Mouse (Mus musculus) cerebral cortex, adult 2 months (tissue): ENCODE results near the gene Agt.

ENCODE experiments used
- WGBS: fragments of 180-500 bp; shearing (Covaris S2); methylation state at CpG from one replicate; pipeline ENCODE4 v1.1.7; 2018; 5-methylcytosine and 5-hydroxymethylcytosine counted together

Agt gene

DNA sequence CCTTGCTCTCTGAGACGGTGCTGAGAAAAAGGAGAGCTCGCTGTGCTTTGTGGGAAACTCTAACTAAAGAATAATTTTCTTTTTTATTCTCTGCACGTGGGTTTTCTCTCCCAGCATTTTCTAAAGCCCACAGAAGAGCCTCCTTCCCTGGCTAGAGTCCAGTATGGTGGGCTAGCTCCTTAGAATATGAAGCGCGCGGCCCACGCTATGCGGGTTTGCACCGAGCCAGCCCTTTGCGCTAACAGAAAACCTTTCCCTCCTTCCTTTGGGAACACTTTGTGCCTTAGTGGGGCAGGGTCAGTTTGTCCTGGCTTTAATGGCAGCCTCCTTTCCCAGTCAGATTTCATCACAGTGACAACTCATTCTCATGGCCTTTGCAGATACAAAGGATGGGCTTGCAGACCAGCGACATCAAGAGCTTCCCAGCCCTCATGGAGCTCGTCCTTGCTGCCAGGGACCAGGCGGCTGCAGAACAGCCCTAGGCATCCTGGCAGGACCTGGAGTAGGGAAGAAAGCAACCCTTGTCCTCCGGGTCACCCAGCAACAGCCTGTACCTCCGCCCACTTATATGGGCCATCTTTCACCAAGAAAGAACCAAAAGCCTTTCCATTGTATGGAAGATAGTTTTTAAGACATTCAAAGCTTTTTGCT lies 18.4 kb downstream of the Agt start:
- WGBS = 51% methylated on average over 15 of the region's 15 CpGs

DNA sequence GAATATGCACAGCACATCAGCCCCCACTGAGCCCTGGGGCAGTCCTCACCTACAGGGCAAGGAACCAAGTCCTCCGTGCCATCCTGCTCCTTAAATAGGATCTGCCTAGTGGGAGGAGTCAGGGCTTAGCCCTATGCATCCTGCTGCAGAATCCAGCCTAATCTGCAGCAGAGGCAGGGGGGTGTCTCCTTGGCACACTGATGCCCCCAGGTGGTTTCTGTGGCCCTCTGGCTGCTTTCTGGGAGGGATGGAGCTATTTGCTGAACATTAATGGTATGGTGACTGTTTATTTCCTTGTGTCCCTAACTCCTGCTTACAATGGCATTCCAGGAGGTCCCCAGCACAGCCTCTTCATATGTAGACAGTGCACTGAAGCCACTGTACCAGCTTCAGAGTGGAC lies 21.3 kb downstream of the Agt start:
- 33% methylated on average over 1 of the region's 1 CpGs for WGBS

GRCm38 (mm10) chr8:124547269-124547668 lies 22.2 kb downstream of the Agt start:
- WGBS = 46% methylated on average over 11 of the region's 11 CpGs

DNA sequence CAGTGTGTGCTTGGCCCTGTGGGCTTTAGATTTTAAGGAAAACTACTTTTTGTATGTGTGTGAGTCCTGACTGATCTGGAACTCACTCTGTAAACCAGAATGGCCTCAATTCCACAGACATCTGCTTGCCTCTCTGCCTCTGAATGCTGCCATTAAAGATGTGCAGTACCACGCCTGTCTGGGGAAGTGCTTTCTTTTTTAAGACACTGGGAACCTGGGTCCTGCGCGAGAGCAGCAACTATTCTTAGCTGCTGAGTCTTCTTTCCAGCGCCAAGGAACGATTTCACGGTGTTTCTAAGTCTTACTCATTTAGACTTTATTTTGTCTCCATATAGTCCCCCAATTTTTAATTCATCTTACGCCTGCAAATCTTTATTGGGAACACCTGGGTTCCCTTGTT lies 22.7 kb downstream of the Agt start:
- WGBS = 42% methylated on average over 7 of the region's 7 CpGs

- 74% methylated on average over 6 of the region's 6 CpGs for WGBS
Measured at GRCm38 (mm10) chr8:124546371-124546770, 23.1 kb downstream of the Agt start.

DNA sequence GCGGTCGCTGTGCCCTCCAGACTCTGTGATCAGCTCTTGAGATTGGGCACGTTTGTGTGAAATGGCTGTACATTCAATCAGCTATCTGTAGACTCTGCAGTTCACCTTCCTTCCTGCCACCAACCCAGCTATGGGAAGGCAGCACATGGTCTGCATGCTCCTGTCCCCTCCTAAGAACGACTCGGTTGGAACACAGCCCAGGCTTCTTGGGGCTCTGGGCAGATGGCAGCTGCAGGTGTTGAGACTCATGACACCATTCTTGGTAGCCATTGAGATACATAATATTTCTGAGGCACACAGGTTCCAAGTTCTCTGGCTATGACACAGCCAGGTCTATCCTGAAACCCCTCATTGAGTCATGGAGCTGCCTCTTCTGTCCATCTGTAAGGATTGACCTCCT lies 26.2 kb downstream of the Agt start:
- 81% methylated on average over 5 of the region's 5 CpGs for WGBS

- WGBS = 64% methylated on average over 4 of the region's 4 CpGs
Measured at GRCm38 (mm10) chr8:124542001-124542400, 27.5 kb downstream of the Agt start.

DNA sequence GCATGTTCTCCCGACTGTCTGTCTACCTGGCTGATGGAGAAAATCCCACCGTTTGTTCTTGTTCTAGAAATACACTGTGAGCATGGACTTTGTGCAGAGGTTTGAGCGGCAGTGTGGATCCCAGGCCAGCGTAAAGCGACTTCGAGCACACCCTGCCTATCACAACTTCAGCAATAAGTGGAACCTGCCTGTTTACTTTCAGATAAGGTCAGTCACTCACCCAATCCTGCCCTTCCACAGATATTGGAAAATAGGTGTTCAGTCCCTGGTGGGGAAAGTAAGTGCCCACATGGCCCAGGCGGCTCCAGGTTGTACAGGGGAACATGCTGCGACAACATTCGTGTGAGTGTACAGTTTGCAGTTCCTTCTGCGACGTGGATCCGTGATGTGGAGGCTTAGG lies 28.6 kb downstream of the Agt start:
- WGBS = 92% methylated on average over 12 of the region's 12 CpGs

DNA sequence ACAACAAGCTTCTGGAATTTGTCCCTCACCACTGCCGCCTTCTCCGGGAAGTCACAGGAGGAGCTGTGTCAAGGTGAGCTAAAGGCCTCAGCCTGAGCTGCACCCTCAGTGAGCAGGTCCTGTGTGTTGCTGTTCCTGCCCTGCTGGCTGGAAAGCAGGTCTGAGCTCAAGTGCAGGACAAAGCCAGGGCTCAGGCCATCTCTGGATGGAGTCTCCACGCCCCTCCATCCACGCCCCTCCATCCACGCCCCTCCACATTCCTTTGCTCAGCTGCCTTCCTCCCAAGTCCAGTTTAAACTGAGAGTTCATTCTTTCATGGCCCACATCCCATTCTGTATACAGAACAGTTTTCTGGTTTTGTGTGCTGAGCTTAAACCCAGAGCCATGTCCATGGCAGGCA lies 34.1 kb downstream of the Agt start:
- WGBS = 95% methylated on average over 5 of the region's 5 CpGs

GRCm38 (mm10) chr8:124532626-124533025 lies 36.9 kb downstream of the Agt start:
- WGBS = 57% methylated on average over 3 of the region's 3 CpGs

GRCm38 (mm10) chr8:124530996-124531395 lies 38.5 kb downstream of the Agt start:
- WGBS = 54% methylated on average over 4 of the region's 4 CpGs

DNA sequence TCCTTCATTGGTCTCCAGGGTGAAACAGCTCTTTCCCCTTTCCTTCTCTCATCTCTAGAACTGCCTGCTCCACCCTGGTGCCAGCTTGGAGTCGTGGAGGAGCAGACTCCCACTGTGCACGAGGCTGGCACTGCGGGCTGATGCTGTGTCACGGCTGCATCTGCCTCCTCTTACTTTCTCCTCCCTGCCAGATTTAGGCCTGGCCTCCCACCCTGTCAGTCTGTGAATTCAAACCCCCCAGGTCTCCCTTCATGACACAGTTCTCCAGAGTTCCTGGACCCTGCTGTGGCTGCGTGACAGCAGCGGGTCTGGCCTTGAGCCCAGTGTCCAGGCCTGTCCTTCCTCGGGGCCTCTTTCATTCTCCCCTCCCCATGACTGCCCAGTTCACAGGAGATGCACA lies 39.0 kb downstream of the Agt start:
- 38% methylated on average over 7 of the region's 7 CpGs for WGBS

DNA sequence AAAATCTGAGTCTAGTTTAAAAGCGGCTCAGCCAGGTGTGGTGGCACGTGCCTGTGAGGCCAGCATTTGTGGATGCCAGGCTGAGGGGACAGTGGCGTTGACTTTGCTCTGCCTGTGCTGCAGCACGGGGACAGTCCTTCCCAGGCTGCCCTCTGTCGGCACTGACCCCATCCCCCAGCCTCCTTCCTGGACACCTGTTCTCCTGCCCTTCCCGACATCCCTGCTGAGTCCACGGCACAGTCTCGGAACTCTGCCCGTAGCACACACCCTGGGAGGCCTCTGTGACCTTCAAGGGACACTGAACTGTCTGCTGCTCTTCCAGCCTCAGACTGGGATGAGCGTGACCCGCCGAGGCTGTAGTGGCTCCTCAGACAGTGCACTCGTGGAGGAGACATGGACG lies 39.4 kb downstream of the Agt start:
- WGBS = 75% methylated on average over 14 of the region's 14 CpGs

DNA sequence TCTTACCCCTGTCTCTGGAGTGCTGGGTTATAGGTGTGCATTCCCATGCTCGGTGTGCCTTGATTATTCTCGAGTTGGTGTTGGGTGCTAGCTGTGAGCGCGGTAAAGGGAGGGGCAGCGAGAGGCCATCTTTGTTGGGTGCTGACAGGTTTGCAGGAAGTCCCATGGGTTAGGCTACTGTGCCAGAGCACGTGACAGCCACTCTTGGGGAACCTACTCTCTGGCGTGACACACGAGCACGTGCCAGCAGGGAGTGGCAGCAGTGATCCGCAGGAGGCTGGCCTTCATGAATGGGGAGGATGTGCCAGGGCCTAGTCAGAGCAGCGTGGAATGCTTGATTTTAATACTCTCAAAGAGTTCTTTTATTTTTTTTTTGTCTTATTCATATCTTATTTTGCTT lies 43.2 kb downstream of the Agt start:
- WGBS = 85% methylated on average over 11 of the region's 11 CpGs

DNA sequence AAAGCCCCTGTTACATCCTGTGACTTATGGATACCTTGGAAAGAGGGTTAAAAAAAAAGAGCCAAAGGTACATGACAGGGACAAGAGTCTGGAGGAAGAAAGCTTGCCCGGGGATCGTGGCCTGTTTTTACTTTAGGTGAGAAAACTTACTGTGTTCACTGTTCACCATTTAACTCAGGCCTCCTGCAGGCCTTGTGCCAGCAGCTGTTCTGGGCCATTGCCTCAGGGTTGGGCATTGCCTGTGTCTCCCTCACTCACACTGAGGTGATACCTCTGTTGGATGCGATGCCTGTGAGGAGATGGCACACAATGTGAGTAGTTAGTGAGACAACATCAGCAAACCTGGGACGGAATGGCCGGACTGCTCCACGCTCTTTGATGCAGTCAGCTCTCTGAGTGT lies 47.6 kb downstream of the Agt start:
- WGBS = 86% methylated on average over 6 of the region's 6 CpGs

- 10% methylated on average over 50 of the region's 50 CpGs for WGBS
Measured at GRCm38 (mm10) chr8:124520249-124521080, 49.0 kb downstream of the Agt start, which contains the start of gene Cog2. Gene Cog2 (plus strand): TSS chr8:124520767.

GRCm38 (mm10) chr8:124517142-124517541 lies 52.4 kb downstream of the Agt start:
- 45% methylated on average over 6 of the region's 6 CpGs for WGBS

- WGBS = 25% methylated on average over 6 of the region's 6 CpGs
Measured at GRCm38 (mm10) chr8:124516525-124516924, 53.0 kb downstream of the Agt start.

- 48% methylated on average over 3 of the region's 3 CpGs for WGBS
Measured at GRCm38 (mm10) chr8:124516039-124516438, 53.5 kb downstream of the Agt start.

GRCm38 (mm10) chr8:124509156-124509555 lies 60.4 kb downstream of the Agt start:
- 42% methylated on average over 3 of the region's 3 CpGs for WGBS

DNA sequence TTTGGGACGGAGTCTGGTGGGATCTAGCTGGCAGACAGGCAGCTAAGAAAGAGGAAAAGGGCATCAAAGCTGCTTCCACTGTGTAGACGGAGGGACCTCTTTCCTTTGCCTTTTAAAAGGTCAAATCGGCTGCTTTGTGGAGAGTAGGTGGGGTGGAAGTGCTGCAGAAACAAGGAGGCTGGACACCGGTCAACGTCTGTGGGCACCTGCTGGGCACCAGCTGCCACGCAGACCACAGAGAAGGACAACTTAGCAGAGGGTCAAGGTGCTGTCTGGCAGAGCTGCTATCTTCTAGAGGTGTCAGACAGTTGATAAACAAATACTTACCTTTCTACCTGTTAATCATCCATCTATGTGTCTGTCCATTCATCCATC lies 61.2 kb downstream of the Agt start:
- WGBS = 43% methylated on average over 6 of the region's 6 CpGs

DNA sequence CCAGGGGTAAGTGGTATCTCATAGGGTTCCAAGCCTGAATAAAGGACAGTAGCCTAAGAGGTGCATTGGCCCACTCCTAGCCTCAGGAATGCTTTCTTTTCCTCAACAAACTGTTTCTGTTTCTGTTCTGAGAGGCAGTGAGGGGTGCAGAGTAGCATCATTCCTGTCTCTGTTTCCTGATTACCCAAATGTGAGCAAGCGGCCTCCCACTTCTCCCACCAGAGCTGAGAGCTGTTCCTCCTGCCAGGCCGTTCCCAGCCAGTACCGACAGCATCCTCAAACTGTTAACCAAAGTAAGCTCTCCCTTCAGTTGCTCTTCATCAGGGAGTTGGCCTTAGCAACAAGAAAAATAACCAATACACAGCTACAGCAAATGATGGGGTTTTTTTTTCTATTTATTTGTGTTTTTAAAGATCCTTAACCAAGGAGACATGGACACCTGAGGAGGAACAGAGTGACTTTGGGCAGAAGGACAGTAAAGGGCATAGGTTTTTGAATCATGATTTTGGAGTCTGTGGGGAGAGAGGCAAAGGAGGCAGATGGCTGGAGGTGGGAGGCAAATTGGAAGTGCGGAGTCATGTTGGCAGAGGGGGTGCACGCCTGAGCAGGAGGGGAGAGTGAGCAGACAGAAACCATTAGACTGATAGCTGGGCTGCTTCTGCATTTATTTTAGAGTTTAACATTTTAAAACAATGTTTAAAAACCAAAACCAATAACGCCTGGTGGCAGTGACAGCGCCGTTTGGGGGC lies 61.8 kb downstream of the Agt start:
- 35% methylated on average over 8 of the region's 8 CpGs for WGBS
